Mouse (Mus musculus): Measurements from ENCODE around the gene Sumo3.

Sumo3 gene

DNA sequence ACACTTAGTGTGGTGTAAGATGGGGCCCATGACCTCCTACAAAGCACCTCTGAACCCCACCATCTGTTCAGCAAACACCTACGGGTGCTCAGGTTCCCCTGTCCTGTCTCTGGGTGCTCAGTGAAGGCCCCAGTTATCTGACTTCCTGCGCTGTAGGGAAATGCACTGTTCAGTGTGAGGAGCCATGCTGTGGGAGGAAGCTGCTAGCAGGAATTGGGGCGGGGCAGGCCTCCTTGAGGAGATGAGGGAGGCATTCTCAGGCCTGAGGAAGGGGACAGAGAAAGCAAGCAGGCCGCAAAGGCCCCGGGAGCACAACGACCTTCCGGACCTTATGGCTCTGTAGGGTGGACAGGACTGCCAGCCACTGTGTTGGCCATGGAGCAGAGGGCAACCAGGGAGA lies 16.8 kb upstream of the Sumo3 start:
- no peak for DNase-seq (ENCODE audit: low spot score)

DNA sequence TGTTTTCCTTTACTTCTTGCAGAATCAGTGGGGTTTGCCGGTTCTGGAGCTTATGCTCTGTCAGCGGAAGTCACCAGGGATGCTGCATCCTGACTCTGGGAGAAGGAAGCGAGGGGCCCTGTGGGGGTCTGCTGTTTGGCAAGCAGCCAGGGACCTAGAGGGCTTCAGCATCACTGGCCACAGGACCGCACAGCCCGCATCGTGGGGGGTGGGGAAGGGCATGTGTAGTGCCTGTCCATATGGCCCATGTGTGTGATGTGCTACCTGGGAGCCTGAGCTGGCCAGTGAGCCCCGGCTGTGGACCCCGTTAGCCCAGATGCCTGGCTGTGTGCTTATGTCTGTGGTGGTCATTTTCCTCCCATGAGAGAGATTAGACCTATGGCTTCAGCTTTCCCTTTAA lies 16.1 kb upstream of the Sumo3 start:
- no peak for DNase-seq (ENCODE audit: low spot score)

DNA sequence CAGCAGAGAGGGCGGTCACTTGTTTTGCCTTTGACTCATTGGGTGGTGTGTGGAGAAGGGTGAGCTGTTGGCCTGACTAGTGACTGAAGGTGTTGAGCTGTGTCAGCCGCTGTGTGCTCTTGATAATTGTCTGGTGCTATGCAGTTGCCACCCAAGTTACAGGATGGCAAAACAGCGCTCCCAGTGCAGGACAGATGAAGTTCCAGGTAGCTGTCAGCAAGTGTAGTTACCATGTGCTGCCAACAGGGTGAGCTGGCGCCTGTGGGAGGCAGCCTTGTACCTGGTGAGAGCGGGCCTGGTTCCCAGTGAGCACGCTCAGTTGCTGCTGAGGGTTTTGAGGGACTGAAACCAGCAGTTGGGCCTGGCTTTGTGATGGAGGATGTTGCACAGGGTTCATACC lies 15.1 kb upstream of the Sumo3 start:
- DNase-seq (ENCODE audit: low spot score), result no peak

DNA sequence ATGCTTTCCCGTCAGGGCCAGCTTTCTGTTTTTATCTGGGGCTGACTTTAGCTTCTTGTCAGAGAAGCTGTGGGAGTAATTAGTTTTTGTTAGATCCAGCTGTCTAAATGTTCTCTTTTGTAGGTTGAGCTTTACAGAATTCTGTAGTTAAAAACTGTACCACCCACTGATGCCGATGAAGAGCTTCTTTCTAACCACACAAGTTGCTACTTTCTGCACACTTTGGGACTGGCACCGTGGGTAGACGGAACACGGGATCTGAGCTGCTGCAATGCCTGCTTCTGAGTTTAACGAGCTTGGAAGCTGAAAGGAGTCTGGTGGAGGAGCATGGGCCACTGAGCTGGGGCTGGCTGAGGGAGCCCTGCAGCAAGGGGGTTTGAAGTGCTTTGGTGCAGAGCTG lies 14.4 kb upstream of the Sumo3 start:
- DNase-seq (ENCODE audit: low spot score), result no peak

DNA sequence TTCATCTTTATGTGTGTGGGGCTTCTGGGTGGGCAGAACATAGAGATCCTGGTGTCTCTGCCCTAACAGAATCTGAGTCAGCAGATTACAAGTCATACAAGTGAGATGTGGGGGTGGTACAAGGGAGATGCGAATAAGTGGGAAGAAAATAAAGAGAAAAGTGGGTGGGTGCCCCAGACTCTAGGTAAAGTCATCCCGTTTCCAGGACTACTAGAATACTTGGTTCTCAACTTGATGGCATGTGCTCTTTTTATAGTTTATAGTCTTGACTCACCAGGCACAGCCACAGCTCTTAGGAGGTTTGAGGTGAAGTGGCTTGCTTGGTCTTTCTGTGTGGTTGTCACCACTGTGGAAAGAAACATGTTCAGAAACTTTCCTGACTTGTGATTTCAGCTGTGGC lies 9.8 kb upstream of the Sumo3 start:
- DNase-seq (ENCODE audit: low spot score), result no peak

DNA sequence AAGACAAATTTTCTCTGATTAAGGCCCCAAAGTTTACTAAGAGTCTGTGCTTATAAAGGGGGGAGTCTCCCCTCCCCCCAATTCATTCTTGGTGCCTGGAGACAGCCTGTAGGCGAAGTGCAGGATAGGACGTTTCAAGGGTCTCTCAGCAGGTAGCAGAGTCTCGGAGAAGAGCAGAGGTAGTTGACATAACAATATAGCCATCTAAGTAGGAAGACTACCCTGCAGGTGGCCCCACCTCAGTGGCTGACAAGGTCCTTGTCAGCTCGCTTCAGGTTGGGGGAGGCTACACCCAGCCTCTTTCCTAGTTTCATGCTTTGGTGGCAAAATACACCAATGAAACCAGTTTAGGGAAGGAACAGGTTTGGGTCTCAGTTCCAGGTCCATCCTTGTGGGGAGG lies 2.9 kb upstream of the Sumo3 start:
- DNase-seq (ENCODE audit: low spot score), result no peak

DNA sequence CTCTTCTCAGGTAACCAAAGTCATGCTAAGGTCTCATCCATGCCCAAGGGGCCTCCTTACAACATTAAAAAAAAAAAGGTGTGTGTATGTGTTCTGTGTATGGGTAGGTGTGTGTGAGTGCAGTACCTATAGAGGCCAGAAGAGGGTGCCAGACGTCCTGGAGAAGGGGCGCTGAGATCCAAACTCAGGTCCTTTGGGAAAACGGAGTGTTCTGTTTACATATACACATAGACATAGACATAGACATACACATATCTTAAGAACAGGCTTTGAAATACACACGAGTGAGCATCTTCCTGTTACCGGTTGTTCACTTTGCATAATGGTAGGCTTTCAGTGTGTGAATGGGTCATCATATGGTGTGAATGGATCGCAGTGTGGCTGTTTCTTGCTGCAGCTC lies 1.8 kb upstream of the Sumo3 start:
- DNase-seq (ENCODE audit: low spot score), result no peak

DNA sequence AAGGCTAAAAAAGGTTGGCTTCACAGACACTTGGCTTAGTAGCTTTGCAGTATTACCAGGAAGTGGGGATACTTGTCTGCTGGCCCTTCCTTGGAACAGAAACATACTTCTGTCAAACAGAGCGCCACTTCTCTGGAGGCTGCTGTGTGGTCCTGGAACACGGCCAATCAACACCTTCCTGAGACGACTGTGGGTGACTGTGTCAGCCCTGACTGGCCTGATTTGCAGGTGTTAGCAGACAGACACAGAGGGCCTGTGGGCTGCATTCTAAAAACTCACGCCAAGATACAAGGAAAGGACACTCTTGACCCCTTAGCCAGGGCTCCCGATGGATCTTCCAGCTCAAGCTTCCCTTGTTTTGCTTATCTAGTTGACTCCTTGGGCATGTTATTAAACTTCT lies 939 bp upstream of the Sumo3 start:
- DNase-seq (ENCODE audit: low spot score), result no peak

DNA sequence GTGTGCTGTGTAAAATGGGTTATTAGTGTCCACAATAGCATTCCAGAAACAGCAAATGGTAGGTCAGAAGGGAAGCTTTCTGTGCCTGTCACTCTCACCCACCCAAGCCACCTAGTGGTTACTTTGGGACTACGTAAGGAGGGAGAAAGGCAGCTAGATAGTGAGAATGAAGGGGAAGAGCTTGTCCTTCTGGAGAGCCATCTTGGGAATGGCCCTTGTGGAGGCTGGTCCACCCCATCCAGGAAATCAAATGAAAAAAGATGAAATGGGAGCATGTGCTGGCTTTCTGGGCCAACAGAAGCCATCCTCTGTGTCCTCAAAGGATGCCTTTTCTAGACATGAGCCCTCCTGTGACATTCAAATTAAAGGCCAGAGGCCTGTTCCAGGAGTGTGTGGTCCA lies 529 bp upstream of the Sumo3 start:
- no peak for DNase-seq (ENCODE audit: low spot score)

DNA sequence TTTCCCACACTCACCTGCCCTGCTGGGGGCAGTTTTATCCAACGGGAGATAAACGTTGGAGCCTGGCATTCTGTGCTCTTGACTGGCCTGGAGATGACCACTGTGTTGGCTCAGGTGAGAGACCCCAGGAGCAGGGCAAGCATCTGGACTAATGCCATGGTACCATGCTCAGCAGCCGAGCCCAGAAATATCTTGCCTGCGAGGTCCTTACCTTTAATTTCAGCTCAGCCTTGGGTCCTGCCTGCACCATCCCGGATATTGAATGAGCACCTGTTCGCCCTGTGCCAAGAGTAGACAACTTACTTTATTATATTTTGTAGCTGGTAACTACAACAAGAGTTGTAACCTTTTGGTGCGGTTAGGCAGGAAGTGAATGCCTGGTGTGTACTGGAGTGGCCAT lies 958 bp downstream of the Sumo3 start:
- DNase-seq (ENCODE audit: low spot score), result no peak

DNA sequence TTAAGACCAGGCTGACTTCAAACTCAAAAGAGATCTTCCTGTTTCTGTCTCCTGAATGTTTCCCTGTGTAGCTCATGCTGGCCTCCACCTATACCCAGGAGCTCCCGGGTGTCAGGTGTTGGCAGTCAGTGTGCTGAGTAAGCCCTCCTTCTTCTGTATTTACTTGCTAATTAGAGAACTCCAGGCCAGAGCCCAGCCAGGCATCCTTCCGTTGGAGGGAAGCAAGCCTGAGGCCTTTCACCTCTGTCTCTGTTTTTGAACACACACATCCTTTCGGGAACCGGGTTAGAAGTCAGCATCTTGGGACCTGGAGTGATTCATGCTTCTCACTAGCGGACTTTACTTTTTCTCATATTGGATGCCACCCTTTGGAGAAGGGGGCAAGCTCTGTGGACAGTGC lies 1.5 kb downstream of the Sumo3 start:
- no peak for DNase-seq (ENCODE audit: low spot score)

DNA sequence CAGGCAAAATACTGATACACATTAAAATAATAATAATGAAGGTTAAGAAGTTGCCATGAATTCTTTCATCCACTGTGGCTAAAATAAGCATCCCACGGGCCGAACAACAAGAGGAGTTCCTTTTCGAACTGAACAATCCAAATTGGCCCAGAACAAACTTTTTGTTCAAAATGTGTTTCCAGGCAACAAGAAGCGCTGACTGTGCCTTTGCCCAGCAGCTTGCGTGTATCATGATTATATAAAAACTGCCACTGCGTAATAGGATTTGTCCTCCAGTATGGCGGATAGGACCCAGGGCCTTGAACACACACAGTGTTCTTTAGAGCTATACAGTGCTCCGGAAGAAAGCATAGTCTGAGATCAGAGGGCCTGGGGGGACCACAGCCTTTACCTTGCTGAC lies 2.7 kb downstream of the Sumo3 start:
- DNase-seq (ENCODE audit: low spot score), result no peak

DNA sequence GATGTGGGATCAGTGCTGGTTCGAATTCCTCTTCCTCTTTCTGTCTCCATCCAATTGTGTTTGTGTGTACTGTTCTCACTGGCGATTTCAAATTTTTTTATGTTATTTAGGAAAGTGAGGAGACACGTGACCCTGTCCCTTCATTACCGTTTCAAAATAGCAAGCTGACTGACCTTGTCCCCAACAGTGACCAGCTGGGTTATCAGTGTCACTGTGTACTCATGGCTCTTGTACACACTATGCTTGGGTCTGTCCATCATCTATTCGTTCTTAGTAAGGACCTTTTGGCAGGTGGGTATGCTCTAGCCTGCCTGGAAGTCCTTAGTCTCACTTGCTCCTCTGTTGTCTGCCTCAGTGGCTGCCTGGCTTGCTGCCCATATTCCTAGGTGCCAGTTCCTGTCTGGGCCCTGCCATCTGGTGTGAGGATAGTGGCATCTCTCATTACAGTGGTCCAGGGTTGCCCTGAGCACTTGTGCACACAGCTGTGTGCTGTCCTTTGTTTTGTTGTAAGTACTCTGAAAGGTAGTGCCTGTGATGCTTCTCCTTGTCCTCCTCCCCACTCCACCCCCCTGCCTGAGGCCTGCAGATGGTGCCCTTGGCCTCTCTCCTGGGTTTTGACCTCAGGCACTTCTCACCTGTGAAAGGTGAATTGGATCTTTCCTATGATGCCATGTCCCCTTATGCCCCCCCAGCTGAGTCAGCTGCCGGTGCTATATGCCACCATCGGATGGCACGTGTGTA lies 4.5 kb downstream of the Sumo3 start:
- no peak for DNase-seq (ENCODE audit: low spot score)

DNA sequence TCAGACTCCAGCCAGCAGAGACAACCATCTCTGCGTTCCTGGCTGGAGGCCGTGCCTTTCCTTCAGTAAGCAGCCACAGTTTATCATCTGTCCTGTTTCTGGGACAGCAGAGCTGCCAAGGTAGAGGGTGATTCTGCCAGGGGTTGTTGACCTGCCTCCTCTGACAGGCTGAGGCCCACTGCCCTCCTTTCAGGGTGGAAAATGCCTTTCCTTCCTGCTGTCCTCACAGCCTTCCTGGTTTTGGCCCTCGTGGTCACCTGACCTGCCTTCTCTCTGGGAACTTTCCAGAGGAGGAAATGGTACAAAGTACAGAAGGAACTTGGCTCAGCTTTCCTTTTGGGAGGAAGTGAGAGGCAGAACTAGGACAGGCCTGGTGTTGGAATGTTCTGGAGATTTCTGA lies 7.5 kb downstream of the Sumo3 start:
- no peak for DNase-seq (ENCODE audit: low spot score)

DNA sequence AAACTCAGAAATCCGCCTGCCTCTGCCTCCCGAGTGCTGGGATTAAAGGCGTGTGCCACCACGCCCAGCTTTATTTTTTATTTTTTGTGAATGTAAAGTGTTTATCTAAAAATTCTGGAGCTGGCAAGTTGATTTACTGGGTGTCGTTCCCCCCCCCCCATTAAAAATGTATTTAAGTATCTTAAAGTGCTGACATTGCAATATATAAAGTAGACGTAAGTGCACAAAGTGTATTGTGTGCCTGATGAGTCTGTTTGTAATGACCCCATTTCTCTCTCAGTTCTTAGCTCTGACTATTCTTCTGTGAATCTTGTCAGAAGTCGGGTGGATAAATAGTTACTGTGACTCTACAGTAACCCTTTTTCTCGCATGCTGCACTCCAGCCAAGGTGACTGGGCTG lies 9.8 kb downstream of the Sumo3 start:
- no peak for DNase-seq (ENCODE audit: low spot score)

DNA sequence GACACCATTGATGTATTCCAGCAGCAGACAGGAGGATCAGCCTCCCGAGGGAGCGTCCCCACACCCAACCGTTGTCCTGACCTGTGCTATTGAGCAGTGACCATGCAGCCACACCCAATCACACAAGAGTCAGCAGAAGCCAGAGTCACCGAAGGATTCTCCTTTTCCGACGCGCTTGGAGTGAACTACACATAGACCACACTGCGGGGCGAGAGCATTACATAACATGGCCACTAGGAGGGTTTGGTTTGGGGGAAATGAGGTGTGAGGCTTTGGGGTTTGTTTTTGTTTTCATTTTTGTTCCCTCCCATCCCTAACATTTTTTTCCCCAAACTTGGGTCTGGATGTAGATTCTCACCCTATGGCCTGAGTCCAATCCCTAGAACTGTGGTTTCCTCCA lies 10.3 kb downstream of the Sumo3 start:
- DNase-seq (ENCODE audit: low spot score), result no peak

DNA sequence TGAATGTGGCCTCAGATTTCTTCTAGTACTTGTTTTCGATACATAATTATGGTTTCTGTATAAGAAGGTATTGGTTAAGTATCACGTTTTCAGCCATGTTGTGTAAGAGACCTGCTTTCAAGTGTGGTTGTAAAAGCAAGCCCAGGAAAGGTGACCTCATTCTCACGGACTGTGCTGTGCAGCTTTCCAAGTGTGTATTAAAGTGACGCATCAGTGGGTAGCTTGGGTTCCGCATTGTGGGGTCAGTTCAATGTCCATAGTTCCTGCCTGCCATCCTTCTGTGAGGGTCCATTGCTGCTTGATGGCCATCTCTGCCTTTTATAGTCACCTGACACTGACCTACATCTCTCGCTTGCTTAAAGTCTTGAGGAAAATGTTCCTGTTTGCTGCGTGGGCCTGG lies 11.0 kb downstream of the Sumo3 start:
- DNase-seq (ENCODE audit: low spot score), result no peak

DNA sequence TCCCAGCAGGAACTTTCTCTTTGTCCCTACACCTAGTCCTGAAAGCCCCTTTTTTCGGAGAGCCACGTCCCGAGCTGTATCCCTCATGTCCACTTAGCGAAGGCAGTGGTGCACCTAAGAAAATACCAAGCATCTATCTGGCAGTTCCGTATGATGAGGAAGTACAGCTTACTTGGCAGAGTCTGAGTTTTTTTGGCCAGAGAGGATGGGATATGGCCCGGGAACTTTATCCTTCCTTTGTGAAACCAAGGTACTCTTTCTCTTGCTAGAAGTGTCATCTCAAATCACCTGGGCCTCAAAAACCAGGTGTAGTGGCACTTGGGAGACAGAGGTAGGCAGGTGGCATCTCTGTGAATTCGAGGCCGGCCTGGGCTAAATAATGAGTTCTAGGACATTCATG lies 15.6 kb downstream of the Sumo3 start:
- no peak for DNase-seq (ENCODE audit: low spot score)

DNA sequence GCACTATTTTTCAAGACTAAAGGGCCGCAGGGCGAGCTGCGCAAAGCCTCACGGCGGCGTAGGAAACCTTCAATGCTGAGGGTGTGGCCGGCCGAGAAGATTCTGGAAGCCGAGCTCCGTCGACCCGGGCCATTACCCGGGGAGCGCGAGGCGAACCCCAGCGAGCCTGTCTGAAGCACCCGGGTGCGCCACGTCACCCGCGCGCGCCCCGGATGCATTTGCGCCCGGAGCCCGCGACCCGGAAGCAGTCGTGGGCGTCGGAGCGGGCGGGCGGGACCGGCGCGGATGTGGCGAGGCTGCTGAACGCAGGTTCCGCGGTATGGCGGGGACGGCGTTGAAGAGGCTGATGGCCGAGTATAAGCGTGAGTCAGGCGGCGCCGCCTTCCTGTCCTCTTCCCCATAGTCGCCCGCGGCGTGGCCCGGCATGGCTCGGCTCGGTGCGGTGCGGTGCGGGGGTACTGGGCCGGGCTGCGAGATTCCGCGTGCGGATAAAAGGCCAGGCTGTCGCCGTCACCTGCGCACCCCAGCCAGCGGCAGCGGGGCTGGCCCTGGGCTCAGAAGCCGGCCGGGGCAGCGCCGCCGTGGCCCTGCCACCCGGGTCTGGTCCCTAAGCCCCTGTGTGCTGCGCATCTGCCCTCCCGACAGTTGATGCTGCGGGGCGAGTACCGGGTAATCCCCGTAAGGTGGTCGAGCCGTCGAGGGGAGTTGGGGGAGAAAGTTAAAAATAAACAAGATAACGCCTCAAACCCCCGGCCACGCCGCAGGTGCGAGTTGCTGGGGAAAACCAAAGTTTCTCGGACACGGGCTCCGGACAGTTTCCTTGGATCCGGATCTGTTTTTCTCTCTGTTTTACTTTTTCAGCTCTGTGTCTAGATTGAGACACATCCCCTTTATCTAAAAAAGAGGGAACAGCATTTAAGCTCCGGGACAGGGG lies 16.4 kb downstream of the Sumo3 start, which contains the start of gene Ube2g2:
Gene Ube2g2 (plus strand): TSS at position 221 of the 934 bp plus-strand sequence.
- peak; percentile 88 for DNase-seq (ENCODE audit: low spot score)

DNA sequence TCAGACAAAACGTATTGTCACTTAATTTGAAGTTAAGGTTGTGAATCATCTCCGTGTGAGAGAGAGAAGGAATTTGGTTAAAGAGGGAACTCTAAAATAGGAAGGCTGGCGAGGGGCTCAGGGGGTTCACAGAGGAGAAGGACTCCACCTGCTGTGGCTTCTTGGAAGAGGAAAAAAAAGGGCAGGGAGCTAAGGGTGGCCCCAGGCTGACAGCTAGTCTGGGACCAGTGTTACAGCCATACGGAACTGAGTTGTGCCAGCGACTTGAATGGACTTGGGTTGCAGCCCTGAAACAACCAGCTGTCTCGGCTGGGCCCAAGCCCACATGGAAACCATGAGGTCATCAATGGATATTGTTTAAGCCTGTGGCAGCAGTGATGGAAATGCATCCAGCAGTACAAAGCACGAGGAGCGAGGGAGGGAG lies 17.2 kb downstream of the Sumo3 start:
- DNase-seq (ENCODE audit: low spot score), result no peak

DNA sequence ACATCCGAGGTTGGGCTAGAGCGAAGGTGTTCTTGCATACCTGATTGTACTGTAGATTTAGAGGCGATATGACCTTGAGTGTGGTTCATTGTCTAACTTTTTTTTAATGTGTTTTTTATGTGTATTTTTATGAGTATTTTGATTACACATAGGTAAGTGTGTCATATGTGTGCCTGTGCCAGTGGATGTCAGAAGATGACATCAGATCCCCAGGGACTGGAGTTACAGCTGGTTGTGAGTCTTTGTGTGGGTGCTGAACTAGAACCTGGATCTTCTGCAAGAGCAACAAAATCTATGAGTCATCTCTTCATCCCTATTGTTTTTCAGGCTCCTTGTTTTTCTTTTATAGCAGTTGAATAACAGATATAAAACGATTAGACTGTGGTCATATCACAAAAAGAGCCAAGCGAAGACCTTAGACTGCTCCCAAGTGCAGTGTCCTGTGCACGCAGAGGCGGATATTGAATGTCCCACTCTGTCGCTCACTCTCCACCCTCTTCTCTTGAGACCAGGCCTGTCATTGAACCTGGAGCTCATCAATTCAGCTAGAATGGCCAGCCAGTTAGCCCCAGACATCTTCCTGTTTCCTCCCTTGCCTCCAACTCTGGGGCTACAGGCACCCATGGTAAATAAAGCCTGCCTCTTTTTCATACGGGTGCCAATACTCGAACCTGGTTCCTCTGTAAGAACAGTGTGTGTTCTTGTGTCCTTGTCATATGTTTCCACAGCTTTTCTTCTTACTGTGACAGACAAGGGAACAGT lies 17.9 kb downstream of the Sumo3 start:
- no peak for DNase-seq (ENCODE audit: low spot score)

DNA sequence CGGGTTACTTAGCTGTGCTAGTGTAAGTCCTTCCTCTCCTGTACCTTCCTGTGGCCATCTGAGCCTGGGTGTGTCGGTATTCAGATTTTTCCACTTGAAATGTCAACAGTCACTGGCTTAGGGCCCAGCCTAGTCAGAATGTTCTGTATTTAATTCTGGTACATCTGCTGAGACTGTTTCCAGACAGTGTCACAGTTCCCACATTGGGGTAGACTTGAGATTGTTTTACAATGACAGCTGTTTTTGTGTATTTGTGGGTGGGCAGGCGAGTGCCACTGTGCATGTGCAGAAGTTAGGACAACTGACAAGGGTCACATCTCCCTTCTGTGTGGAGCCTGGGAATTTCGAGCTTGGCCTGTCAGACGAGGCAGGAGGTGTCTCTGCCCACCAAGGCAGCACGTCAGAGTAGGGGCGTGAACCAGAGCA lies 18.7 kb downstream of the Sumo3 start:
- no peak for DNase-seq (ENCODE audit: low spot score)

DNA sequence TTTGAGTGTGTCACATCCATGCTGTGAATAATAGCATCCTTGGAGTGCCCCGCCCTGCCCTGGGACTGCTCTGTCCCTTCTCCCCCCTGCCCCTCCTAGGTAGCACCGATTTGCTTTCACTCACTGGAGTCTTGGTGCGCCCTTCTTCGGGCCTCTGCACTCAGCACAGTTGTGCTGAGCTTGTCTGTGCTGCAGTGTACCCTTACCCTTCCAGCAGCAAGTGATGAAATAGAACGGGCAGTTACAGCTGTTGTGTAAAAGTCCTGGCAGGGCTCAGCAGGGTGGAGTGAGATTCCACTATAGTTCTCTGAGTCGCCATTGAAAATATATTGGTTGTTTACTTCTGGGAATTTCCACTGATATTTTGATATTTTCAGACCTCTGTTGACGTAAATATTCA lies 20.1 kb downstream of the Sumo3 start:
- DNase-seq (ENCODE audit: low spot score), result no peak
